Mouse (Mus musculus) cerebellum, adult 2 months (tissue): ENCODE measurements around the gene Frem2.

Experiments used
- CTCF ChIP-seq: fragments of 200-500 bp; IDR thresholded peaks from 2 replicates; pipeline ENCODE4 v1.5.1; 2011; ENCODE audit warnings: low read depth, mild to moderate bottlenecking, control low read depth, low read length, moderate library complexity, borderline replicate concordance; ENCODE audit not compliant: insufficient read depth
- POLR2A ChIP-seq: fragments of 200-500 bp; IDR thresholded peaks from 2 replicates; pipeline ENCODE4 v1.6.1; 2011; ENCODE audit warnings: low read length, control low read depth, borderline replicate concordance; ENCODE audit not compliant: insufficient read depth

DNA sequence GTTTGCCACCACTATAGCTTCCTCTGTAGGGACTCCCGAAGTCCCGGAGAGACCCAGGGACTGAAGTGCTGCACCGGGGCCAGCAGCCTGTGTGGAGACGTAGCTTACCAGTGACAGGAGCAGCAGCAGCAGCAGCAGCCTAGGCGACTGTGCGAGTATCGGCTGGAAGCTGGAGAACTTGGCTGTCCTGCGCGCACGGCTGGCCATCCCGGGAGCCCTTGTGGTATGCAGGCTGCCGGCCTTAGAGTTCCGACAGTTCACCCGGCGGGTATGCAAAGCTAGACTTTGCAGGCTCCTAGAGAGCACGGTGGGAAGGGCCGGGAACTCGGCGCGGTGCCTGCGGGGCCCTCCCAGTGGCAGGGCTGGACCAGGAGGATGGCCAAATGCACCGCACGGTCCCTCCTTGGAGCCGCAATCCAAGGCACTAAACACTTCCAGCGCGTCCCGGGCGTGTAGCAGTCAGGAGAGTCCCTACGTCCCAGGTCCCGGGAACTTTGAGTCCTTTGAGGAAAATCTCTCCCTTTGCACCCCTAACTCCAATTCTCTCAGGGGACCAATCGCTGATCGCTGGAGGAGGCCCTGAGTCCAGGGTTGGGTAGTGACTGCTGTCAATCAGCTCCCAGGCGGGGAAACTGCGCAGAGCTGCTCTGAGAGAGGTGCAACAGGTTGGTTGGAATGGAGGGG lies at the start of gene Frem2:
- TF ChIP-seq POLR2A (no peak), CTCF (no peak)
